Mouse (Mus musculus): ENCODE measurements at regions not wholly inside any gene's neighbourhood (a gene's known extent, or its start where the extent isn't known, plus 50 kb on each side); places are given as distances from the start of the nearest gene placed in this dataset.

- no peaks in the 10 kb centered on the region for H3K4me1 ChIP-seq (replicated peaks)
- 76% methylated on average over 2 of the region's 2 CpGs for WGBS
- no peak for ATAC-seq
- H3K9ac ChIP-seq (replicated peaks), result no peak overlapping the region
- no peaks in the 10 kb centered on the region for H3K36me3 ChIP-seq
- no peak overlapping the region for H3K4me2 ChIP-seq (replicated peaks)
- no peak overlapping the region for H3K27ac ChIP-seq
- H3K9me3 ChIP-seq, result no peaks in the 10 kb centered on the region
- no peak overlapping the region for H3K4me3 ChIP-seq (replicated peaks)
- no peaks in the 10 kb centered on the region for H3K27me3 ChIP-seq
Measured at GRCm38 (mm10) chr15:25468478-25468877, 54.9 kb upstream of the Basp1 start.

- H3K9ac ChIP-seq (replicated peaks), result no peak overlapping the region
- H3K36me3 ChIP-seq, result no peaks in the 10 kb centered on the region
- 83% methylated on average over 16 of the region's 16 CpGs for WGBS
- no peak overlapping the region for H3K4me2 ChIP-seq (replicated peaks)
- H3K9me3 ChIP-seq, result no peaks in the 10 kb centered on the region
- ATAC-seq, result no peak
- no peak overlapping the region for H3K27ac ChIP-seq
- no peaks in the 10 kb centered on the region for H3K27me3 ChIP-seq
- no peak overlapping the region for H3K4me3 ChIP-seq (replicated peaks)
- H3K4me1 ChIP-seq (replicated peaks), result no peaks in the 10 kb centered on the region
Measured at GRCm38 (mm10) chr15:25469185-25469845, 55.8 kb upstream of the Basp1 start.

DNA sequence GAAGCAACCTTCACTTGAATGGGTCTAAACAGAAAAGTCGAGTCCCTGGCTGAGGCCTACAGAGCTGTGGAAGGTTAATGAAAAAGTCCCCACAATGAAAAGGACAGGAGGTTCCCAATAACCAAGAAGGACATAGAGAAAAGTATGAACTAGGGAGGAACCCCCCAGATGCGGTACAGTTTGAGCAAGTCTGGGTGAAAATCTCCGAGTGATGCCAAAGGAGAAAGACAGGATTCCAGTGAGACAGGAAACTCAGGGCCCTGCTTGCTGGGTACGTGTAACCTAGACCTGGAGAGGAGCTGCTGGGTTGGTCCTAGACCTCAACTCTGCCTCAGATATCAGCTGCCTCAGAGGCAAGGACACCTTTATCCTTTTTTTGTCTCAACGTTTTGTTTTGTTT, 57.8 kb upstream of the Basp1 start:
- Histone ChIP-seq H3K9ac (replicated peaks) (no peak overlapping the region), H3K27me3 (no peaks in the 10 kb centered on the region), H3K36me3 (no peaks in the 10 kb centered on the region), H3K4me2 (replicated peaks) (no peak overlapping the region), H3K9me3 (no peaks in the 10 kb centered on the region), H3K27ac (no peak overlapping the region), H3K4me3 (replicated peaks) (no peak overlapping the region), H3K4me1 (replicated peaks) (no peaks in the 10 kb centered on the region)
- WGBS, result 88% methylated on average over 5 of the region's 5 CpGs
- ATAC-seq, result no peak

GRCm38 (mm10) chr15:25473201-25473710, 59.7 kb upstream of the Basp1 start:
- no peaks in the 10 kb centered on the region for H3K36me3 ChIP-seq
- H3K4me2 ChIP-seq (replicated peaks), result no peak overlapping the region
- no peaks in the 10 kb centered on the region for H3K27me3 ChIP-seq
- no peak for ATAC-seq
- H3K9me3 ChIP-seq, result no peaks in the 10 kb centered on the region
- H3K27ac ChIP-seq, result no peak overlapping the region
- no peaks in the 10 kb centered on the region for H3K4me1 ChIP-seq (replicated peaks)
- H3K9ac ChIP-seq (replicated peaks), result no peak overlapping the region
- WGBS, result 95% methylated on average over 3 of the region's 3 CpGs
- H3K4me3 ChIP-seq (replicated peaks), result no peak overlapping the region

DNA sequence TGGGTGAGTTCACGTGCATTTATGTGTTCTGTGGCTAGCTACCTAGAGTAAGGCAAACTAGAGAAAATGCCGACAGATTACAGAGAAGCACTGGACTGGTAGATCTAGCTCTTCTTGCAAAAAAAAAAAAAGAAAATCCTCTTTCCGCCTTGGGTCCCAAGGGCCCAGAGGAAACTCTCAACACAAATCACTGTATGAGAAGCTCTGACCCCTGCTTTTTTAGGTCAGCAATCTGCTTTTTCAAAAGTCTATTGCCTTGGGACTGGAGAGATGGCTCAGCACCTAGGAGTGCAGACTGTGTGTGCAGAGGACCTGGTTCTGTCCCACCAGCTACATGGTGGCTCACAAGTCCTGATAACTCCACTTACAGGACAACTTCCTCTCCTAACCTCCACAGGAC, 60.5 kb upstream of the Basp1 start:
- Histone ChIP-seq H3K27ac (no peak overlapping the region), H3K9ac (replicated peaks) (no peak overlapping the region), H3K36me3 (no peaks in the 10 kb centered on the region), H3K4me3 (replicated peaks) (no peak overlapping the region), H3K27me3 (no peaks in the 10 kb centered on the region), H3K9me3 (no peaks in the 10 kb centered on the region), H3K4me1 (replicated peaks) (no peaks in the 10 kb centered on the region), H3K4me2 (replicated peaks) (no peak overlapping the region)
- WGBS, result 80% methylated on average over 3 of the region's 3 CpGs
- ATAC-seq, result no peak

- WGBS, result 73% methylated on average over 3 of the region's 3 CpGs
- Histone ChIP-seq H3K36me3 (no peaks in the 10 kb centered on the region), H3K4me2 (replicated peaks) (no peak overlapping the region), H3K4me3 (replicated peaks) (no peak overlapping the region), H3K27ac (no peak overlapping the region), H3K4me1 (replicated peaks) (no peaks in the 10 kb centered on the region), H3K9me3 (no peaks in the 10 kb centered on the region), H3K9ac (replicated peaks) (no peak overlapping the region), H3K27me3 (no peaks in the 10 kb centered on the region)
- no peak for ATAC-seq
Measured at GRCm38 (mm10) chr15:25482586-25482985, 69.0 kb upstream of the Basp1 start.

DNA sequence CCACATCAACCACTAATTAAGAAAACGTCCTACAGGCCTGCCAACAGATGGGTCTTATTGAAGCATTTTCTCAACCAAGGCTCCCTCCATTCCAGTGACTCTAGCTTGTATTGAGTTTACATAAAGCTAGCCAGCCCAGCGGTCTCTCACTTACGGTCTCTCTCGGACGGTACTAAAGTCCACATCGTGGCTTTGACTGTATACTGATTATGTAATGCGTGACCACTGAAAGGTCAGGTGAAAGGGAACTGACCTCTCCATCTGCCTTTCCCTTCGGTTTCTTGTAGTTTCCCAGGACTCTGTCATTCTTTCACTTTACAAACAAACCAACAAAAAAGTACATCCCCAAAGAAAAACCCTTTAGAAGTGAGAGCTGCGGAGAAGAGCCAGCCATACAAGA, 71.8 kb upstream of the Basp1 start:
- 0 out of 2 replicates have a peak, but pooled peaks have one; percentile 27 for ATAC-seq

DNA sequence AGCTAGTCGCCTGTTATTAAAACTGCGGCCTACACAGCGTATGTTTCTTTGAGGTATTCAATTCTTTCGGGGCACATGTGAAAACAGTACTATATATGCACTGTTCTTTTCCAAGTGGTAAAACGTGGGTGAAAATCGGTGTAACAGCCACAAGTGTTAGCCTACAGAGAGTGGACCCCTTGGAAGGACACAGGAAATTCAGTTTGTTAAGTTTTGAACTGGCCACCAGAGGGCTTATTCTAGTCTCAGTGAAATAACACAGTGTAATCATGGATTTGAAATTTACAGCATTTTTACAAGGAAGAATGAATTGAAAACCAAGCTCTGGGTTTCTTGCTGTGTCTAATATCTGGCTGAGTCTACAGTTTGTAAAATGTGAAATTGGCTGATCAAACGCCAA, 72.6 kb upstream of the Basp1 start:
- 85% methylated on average over 7 of the region's 7 CpGs for WGBS
- H3K27ac ChIP-seq, result no peak overlapping the region
- no peak overlapping the region for H3K4me3 ChIP-seq (replicated peaks)
- peaks cover 3% of the 10 kb centered on the region; the same call in 1 of the 2 replicates for H3K27me3 ChIP-seq
- H3K36me3 ChIP-seq, result no peaks in the 10 kb centered on the region
- no peaks in the 10 kb centered on the region for H3K9me3 ChIP-seq
- ATAC-seq, result no peak
- H3K9ac ChIP-seq (replicated peaks), result no peak overlapping the region
- H3K4me1 ChIP-seq (replicated peaks), result no peaks in the 10 kb centered on the region
- H3K4me2 ChIP-seq (replicated peaks), result no peak overlapping the region

More for the DNA sequence above, 71.8 kb upstream of the Basp1 start:
- Histone ChIP-seq H3K27me3 (peaks cover 3% of the 10 kb centered on the region; the same call in 1 of the 2 replicates), H3K4me1 (replicated peaks) (no peaks in the 10 kb centered on the region), H3K4me3 (replicated peaks) (no peak overlapping the region), H3K9ac (replicated peaks) (no peak overlapping the region), H3K9me3 (no peaks in the 10 kb centered on the region), H3K4me2 (replicated peaks) (no peak overlapping the region), H3K36me3 (no peaks in the 10 kb centered on the region), H3K27ac (no peak overlapping the region)
- WGBS, result 67% methylated on average over 9 of the region's 9 CpGs

- Histone ChIP-seq H3K4me2 (replicated peaks) (no peak overlapping the region), H3K27ac (no peak overlapping the region), H3K4me1 (replicated peaks) (no peaks in the 10 kb centered on the region), H3K36me3 (no peaks in the 10 kb centered on the region), H3K27me3 (peaks cover 5% of the 10 kb centered on the region), H3K9ac (replicated peaks) (no peak overlapping the region), H3K4me3 (replicated peaks) (no peak overlapping the region), H3K9me3 (no peaks in the 10 kb centered on the region)
- WGBS, result 91% methylated on average over 6 of the region's 6 CpGs
- ATAC-seq, result no peak
Measured at GRCm38 (mm10) chr15:25489804-25490203, 76.2 kb upstream of the Basp1 start.

DNA sequence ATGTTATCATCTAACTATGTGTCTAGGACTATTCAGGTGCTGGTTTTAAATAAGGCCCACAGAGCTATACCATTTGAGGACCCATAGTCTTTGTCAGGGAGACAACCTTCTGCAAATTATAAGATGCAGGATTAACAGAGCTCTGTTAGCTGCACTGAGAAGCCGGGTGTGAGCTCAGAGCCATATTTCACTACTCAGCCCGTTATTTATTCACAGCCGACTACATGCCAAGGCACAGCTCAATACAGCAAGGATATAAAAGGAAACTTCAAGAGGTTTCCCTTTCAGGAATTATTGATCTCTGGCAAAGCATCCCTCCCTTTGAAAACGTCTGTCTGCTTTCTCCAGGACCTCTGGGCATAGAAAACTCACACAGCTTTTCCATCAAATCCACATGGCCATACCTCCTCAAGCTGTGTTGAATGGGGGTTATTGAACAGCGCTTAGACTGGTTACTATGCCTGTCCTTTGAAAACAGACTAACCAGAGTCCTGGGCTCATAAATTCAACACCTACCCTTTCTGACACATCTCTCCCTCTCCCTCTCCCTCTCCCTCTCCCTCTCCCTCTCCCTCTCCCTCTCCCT, 78.7 kb upstream of the Basp1 start:
- WGBS, result 54% methylated on average over 5 of the region's 5 CpGs
- peak; percentile 82 for ATAC-seq
- Histone ChIP-seq H3K4me3 (replicated peaks) (no peak overlapping the region), H3K9ac (replicated peaks) (no peak overlapping the region), H3K4me2 (replicated peaks) (no peak overlapping the region), H3K4me1 (replicated peaks) (no peaks in the 10 kb centered on the region), H3K27me3 (peaks cover 12% of the 10 kb centered on the region), H3K27ac (no peak overlapping the region), H3K36me3 (no peaks in the 10 kb centered on the region), H3K9me3 (no peaks in the 10 kb centered on the region)

- Histone ChIP-seq H3K9me3 (no peaks in the 10 kb centered on the region), H3K4me3 (replicated peaks) (no peak overlapping the region), H3K4me1 (replicated peaks) (peaks cover 8% of the 10 kb centered on the region; the same call in 1 of the 2 replicates), H3K4me2 (replicated peaks) (no peak overlapping the region), H3K27me3 (peaks cover 12% of the 10 kb centered on the region), H3K9ac (replicated peaks) (no peak overlapping the region), H3K36me3 (no peaks in the 10 kb centered on the region), H3K27ac (no peak overlapping the region)
- ATAC-seq, result no peak
- 76% methylated on average over 8 of the region's 8 CpGs for WGBS
Measured at GRCm38 (mm10) chr15:25494687-25495299, 81.2 kb upstream of the Basp1 start.

GRCm38 (mm10) chr15:25495926-25496644, 82.5 kb upstream of the Basp1 start:
- no peak overlapping the region for H3K9ac ChIP-seq (replicated peaks)
- peaks cover 12% of the 10 kb centered on the region; the same call in 1 of the 2 replicates for H3K27me3 ChIP-seq
- H3K4me1 ChIP-seq (replicated peaks), result peaks cover 8% of the 10 kb centered on the region; the same call in 1 of the 2 replicates
- H3K27ac ChIP-seq, result no peak overlapping the region
- H3K36me3 ChIP-seq, result no peaks in the 10 kb centered on the region
- no peaks in the 10 kb centered on the region for H3K9me3 ChIP-seq
- ATAC-seq, result no peak
- no peak overlapping the region for H3K4me3 ChIP-seq (replicated peaks)
- 73% methylated on average over 7 of the region's 7 CpGs for WGBS
- H3K4me2 ChIP-seq (replicated peaks), result no peak overlapping the region
